28 mouse cellular contexts compared by ENCODE assay signal in the genomic region with DNA sequence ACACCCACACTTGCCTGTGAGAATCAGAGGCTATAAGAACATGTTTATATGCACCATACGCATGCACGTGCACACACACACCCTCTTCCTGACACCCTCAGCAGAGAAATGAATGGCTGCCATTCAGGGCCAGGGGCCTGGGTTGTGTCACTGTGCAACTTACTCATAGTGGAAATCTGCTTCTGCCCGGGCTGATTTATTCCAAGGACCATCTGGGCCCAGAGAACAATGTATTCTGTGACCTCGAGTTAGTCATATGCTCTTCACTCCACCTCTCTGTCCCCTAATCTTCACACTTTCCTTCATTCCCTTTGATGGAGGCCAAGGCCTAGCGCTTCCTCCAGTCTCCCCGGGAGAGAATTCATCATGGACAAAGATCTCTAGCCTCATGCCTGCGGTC.
DNase-seq lines count a peak whose midpoint lies in the region; ATAC-seq and TF ChIP-seq lines count a peak whose summit lies in the region.
"Had no signal": no experiment of that assay in that cellular context is flagged by ENCODE, and none has a peak within 500 bp of the region (broad histone marks: within the 10 kb centered on the region; RNA-seq: fewer than 3 reads in every experiment).

No protein-coding gene starts in this region.

- H3K4me1 ChIP-seq in forebrain, embryonic 10.5 days: peaks cover 62% of the 10 kb centered on the region
- peaks cover 2% of the 10 kb centered on the region; the same call in 1 of the 2 replicates for H3K4me1 ChIP-seq in forebrain, embryonic 11.5 days (replicated peaks; ENCODE audit: control insufficient read depth, insufficient read depth, low read length)
- peaks cover 94% of the 10 kb centered on the region for H3K4me1 ChIP-seq in midbrain, embryonic 10.5 days
- no peaks in the 10 kb centered on the region for H3K4me1 ChIP-seq in midbrain, postnatal 0 days (ENCODE audit: insufficient read depth, low read length)
- H3K4me1 ChIP-seq: embryonic facial prominence, embryonic 13.5 days; kidney, embryonic 15.5 days had no signal

- peak overlapping the region; percentile 62; the same call in 1 of the 2 replicates for H3K27ac ChIP-seq in forebrain, embryonic 10.5 days
- no peak overlapping the region for H3K27ac ChIP-seq in forebrain, embryonic 11.5 days (ENCODE audit: low read depth, low read length)
- H3K27ac ChIP-seq in midbrain, embryonic 10.5 days (replicated peaks): peak overlapping the region; percentile 76
- H3K27ac ChIP-seq in midbrain, postnatal 0 days (ENCODE audit: low read depth, low read length): no peak overlapping the region
- H3K27ac ChIP-seq: embryonic facial prominence, embryonic 13.5 days; forebrain, embryonic 12.5 days; hindbrain, embryonic 15.5 days; kidney, embryonic 15.5 days; liver, embryonic 14.5 days; macrophage had no signal

- no peaks in the 10 kb centered on the region for H3K27me3 ChIP-seq in forebrain, embryonic 10.5 days (ENCODE audit: poor library complexity, severe bottlenecking)
- H3K27me3 ChIP-seq in forebrain, embryonic 11.5 days (ENCODE audit: control insufficient read depth, insufficient read depth, low read length): no peaks in the 10 kb centered on the region
- no peaks in the 10 kb centered on the region; the same call in 1 of the 2 replicates for H3K27me3 ChIP-seq in midbrain, embryonic 10.5 days (ENCODE audit: low read depth, poor library complexity, severe bottlenecking)
- H3K27me3 ChIP-seq in midbrain, postnatal 0 days (ENCODE audit: insufficient read depth, low read length): no peaks in the 10 kb centered on the region
- H3K27me3 ChIP-seq: CH12.LX; embryonic facial prominence, embryonic 13.5 days; hindbrain, embryonic 15.5 days had no signal

- WGBS in forebrain, embryonic 10.5 days: 85% methylated on average over 7 of the region's 7 CpGs
- WGBS in forebrain, embryonic 11.5 days: 79% methylated on average over 7 of the region's 7 CpGs
- WGBS in midbrain, embryonic 10.5 days: 75% methylated on average over 7 of the region's 7 CpGs
- 73% methylated on average over 7 of the region's 7 CpGs for WGBS in midbrain, postnatal 0 days

- no peak overlapping the region for H3K9ac ChIP-seq in forebrain, embryonic 11.5 days (ENCODE audit: low read length)
- H3K9ac ChIP-seq in midbrain, postnatal 0 days (replicated peaks; ENCODE audit: low read length, poor library complexity, severe bottlenecking): no peak overlapping the region
- H3K9ac ChIP-seq: embryonic facial prominence, embryonic 13.5 days; forebrain, embryonic 12.5 days; hindbrain, embryonic 15.5 days; kidney, embryonic 15.5 days; liver, embryonic 14.5 days had no signal

- H3K4me2 ChIP-seq in forebrain, embryonic 11.5 days (ENCODE audit: low read depth, low read length, severe bottlenecking): no peak overlapping the region
- no peak overlapping the region for H3K4me2 ChIP-seq in midbrain, postnatal 0 days (ENCODE audit: low read depth, low read length, poor library complexity, severe bottlenecking)
- H3K4me2 ChIP-seq: embryonic facial prominence, embryonic 13.5 days; forebrain, embryonic 12.5 days; heart, embryonic 11.5 days; hindbrain, embryonic 15.5 days; kidney, embryonic 15.5 days had no signal

- no peak for ATAC-seq in forebrain, embryonic 11.5 days (replicated peaks; ENCODE audit: low FRiP score)
- ATAC-seq in midbrain, postnatal 0 days (ENCODE audit: low FRiP score): no peak
- ATAC-seq in monocyte, adult 5-6 weeks (replicated peaks; ENCODE audit: insufficient number of reproducible peaks, low FRiP score, low TSS enrichment, poor library complexity, severe bottlenecking): no peak
- ATAC-seq: activated CD4-positive, CD25-positive, alpha-beta regulatory T cell, adult 4 months had no signal

- no peaks in the 10 kb centered on the region for H3K9me3 ChIP-seq in forebrain, embryonic 10.5 days
- H3K9me3 ChIP-seq in forebrain, embryonic 11.5 days (ENCODE audit: control insufficient read depth, low read length): no peaks in the 10 kb centered on the region
- H3K9me3 ChIP-seq in midbrain, embryonic 10.5 days (replicated peaks): no peaks in the 10 kb centered on the region
- H3K9me3 ChIP-seq in midbrain, postnatal 0 days (ENCODE audit: low read length): no peaks in the 10 kb centered on the region
- H3K9me3 ChIP-seq: embryonic facial prominence, embryonic 13.5 days; forebrain, embryonic 12.5 days; hindbrain, embryonic 15.5 days; kidney, embryonic 15.5 days had no signal

- no peak overlapping the region for H3K4me3 ChIP-seq in forebrain, embryonic 10.5 days
- no peak overlapping the region for H3K4me3 ChIP-seq in forebrain, embryonic 11.5 days (ENCODE audit: low read depth, low read length)
- no peak overlapping the region for H3K4me3 ChIP-seq in midbrain, embryonic 10.5 days
- H3K4me3 ChIP-seq in midbrain, postnatal 0 days (ENCODE audit: low read depth, low read length): no peak overlapping the region
- H3K4me3 ChIP-seq: embryonic facial prominence, embryonic 13.5 days; forebrain, embryonic 12.5 days; hindbrain, embryonic 15.5 days; kidney, embryonic 15.5 days had no signal

- DNase-seq in forebrain, embryonic 10.5 days (ENCODE audit: extremely low spot score, low spot score): no peak
- DNase-seq in forebrain, embryonic 11.5 days (ENCODE audit: low spot score): no peak
- DNase-seq in midbrain, embryonic 10.5 days (ENCODE audit: low spot score): no peak
- no peak for DNase-seq in midbrain, postnatal 0 days (ENCODE audit: low spot score)
- DNase-seq in adrenal gland, postnatal 14 days: peak; percentile 71
- DNase-seq in urinary bladder, postnatal 36 days (ENCODE audit: low spot score in 2 of 2): no peak
- DNase-seq: cerebellum, adult 11 months; cerebellum, adult 9-10 months; gastrocnemius, postnatal 36 days; heart, adult 18-20 months; heart, postnatal 36 days; kidney, adult 18-20 months; kidney, postnatal 25 days; left cerebral cortex, postnatal 4 days; liver; lung, adult 2 months; lung, postnatal 10 days; midbrain, embryonic 14.5 days had no signal

- no peak for TF ChIP-seq CTCF in midbrain, postnatal 0 days (IDR thresholded peaks at IDR 0.05)

- peaks cover 26% of the 10 kb centered on the region for H3K36me3 ChIP-seq in forebrain, embryonic 10.5 days (replicated peaks)
- no peaks in the 10 kb centered on the region for H3K36me3 ChIP-seq in forebrain, embryonic 11.5 days (ENCODE audit: control insufficient read depth, insufficient read depth, low read length)
- peaks cover 41% of the 10 kb centered on the region for H3K36me3 ChIP-seq in midbrain, embryonic 10.5 days
- H3K36me3 ChIP-seq in midbrain, postnatal 0 days (ENCODE audit: insufficient read depth, low read length): no peaks in the 10 kb centered on the region
- H3K36me3 ChIP-seq: embryonic facial prominence, embryonic 13.5 days; forebrain, embryonic 12.5 days; hindbrain, embryonic 15.5 days; kidney, embryonic 15.5 days had no signal

Comparison
In these comparisons a context has a peak if more than half of its experiments do, and no peak if none do; other contexts are left out.
1. H3K27ac ChIP-seq: peak in forebrain, embryonic 10.5 days (single experiment) and midbrain, embryonic 10.5 days (single experiment); none in forebrain, embryonic 11.5 days (single experiment) and midbrain, postnatal 0 days (single experiment).